ENCODE assay signal across 9 mouse cellular contexts in genomic region chr15:51104362-51104761, GRCm38 (mm10).
DNase-seq lines count a peak whose midpoint lies in the region; ATAC-seq lines count a peak whose summit lies in the region.
"Had no signal": no experiment of that assay in that cellular context is flagged by ENCODE, and none has a peak within 500 bp of the region (broad histone marks: within the 10 kb centered on the region; RNA-seq: fewer than 3 reads in every experiment).

No protein-coding gene starts in this region.

- H3K9me3 ChIP-seq in heart, embryonic 13.5 days, result no peaks in the 10 kb centered on the region
- no peaks in the 10 kb centered on the region for H3K9me3 ChIP-seq in hindbrain, embryonic 11.5 days (ENCODE audit: control insufficient read depth, low read length)
- H3K9me3 ChIP-seq in midbrain, embryonic 15.5 days, result no peaks in the 10 kb centered on the region

- H3K27ac ChIP-seq in heart, embryonic 13.5 days (replicated peaks), result no peak overlapping the region
- no peak overlapping the region for H3K27ac ChIP-seq in hindbrain, embryonic 11.5 days (ENCODE audit: low read depth, low read length)
- no peak overlapping the region for H3K27ac ChIP-seq in midbrain, embryonic 15.5 days

- no peaks in the 10 kb centered on the region for H3K27me3 ChIP-seq in heart, embryonic 13.5 days (replicated peaks)
- H3K27me3 ChIP-seq in hindbrain, embryonic 11.5 days (ENCODE audit: control insufficient read depth, insufficient read depth, low read length), result no peaks in the 10 kb centered on the region
- H3K27me3 ChIP-seq in midbrain, embryonic 15.5 days (replicated peaks), result no peaks in the 10 kb centered on the region

- no peaks in the 10 kb centered on the region; the same call in 1 of the 2 replicates for H3K4me1 ChIP-seq in heart, embryonic 13.5 days
- H3K4me1 ChIP-seq in hindbrain, embryonic 11.5 days (replicated peaks; ENCODE audit: control insufficient read depth, insufficient read depth, low read length), result no peaks in the 10 kb centered on the region
- H3K4me1 ChIP-seq in midbrain, embryonic 15.5 days, result peaks cover 8% of the 10 kb centered on the region; the same call in 1 of the 2 replicates

- peak overlapping the region; percentile 39 for H3K4me2 ChIP-seq in heart, embryonic 13.5 days
- H3K4me2 ChIP-seq in hindbrain, embryonic 11.5 days (replicated peaks; ENCODE audit: low read depth, low read length), result peak overlapping the region; percentile 29
- peak overlapping the region; percentile 39 for H3K4me2 ChIP-seq in midbrain, embryonic 15.5 days

- WGBS in heart, embryonic 13.5 days, result 41% methylated on average over 10 of the region's 10 CpGs
- 12% methylated on average over 10 of the region's 10 CpGs for WGBS in hindbrain, embryonic 11.5 days
- 7% methylated on average over 10 of the region's 10 CpGs for WGBS in midbrain, embryonic 15.5 days

- no peak for DNase-seq in heart, postnatal 36 days
- peak; percentile 22 for DNase-seq in brain, embryonic 18.5 days (ENCODE audit: low read depth, low spot score)
- peak; percentile 52 for DNase-seq in hindbrain, embryonic 11.5 days (ENCODE audit: low spot score)
- DNase-seq in cerebellum, adult 9-10 months, result no peak
- DNase-seq in testis, postnatal 14 days (ENCODE audit: low spot score), result no peak
- DNase-seq in right cerebral cortex, postnatal 10 days (ENCODE audit: low spot score in 2 of 2), result no peak
- DNase-seq: lung, postnatal 36 days had no signal

- H3K9ac ChIP-seq in heart, embryonic 13.5 days, result no peak overlapping the region
- H3K9ac ChIP-seq in hindbrain, embryonic 11.5 days (ENCODE audit: low read depth, low read length), result peak overlapping the region; percentile 32; the same call in 1 of the 2 replicates
- H3K9ac ChIP-seq in midbrain, embryonic 15.5 days, result no peak overlapping the region

- intact Hi-C loops in heart, postnatal 36 days (cut with DNase I), result no loop called here

- H3K36me3 ChIP-seq in heart, embryonic 13.5 days, result no peaks in the 10 kb centered on the region
- H3K36me3 ChIP-seq in hindbrain, embryonic 11.5 days (ENCODE audit: control insufficient read depth, insufficient read depth, low read length), result no peaks in the 10 kb centered on the region
- H3K36me3 ChIP-seq in midbrain, embryonic 15.5 days (replicated peaks), result no peaks in the 10 kb centered on the region

- no peak for ATAC-seq in heart, embryonic 13.5 days (ENCODE audit: extremely low read depth, insufficient number of reproducible peaks, low FRiP score, low TSS enrichment)
- peak; percentile 87 for ATAC-seq in hindbrain, embryonic 11.5 days (ENCODE audit: low FRiP score)
- ATAC-seq in midbrain, embryonic 15.5 days (replicated peaks), result peak; percentile 90

- H3K4me3 ChIP-seq in heart, embryonic 13.5 days, result no peak overlapping the region
- H3K4me3 ChIP-seq in hindbrain, embryonic 11.5 days (ENCODE audit: low read depth, low read length), result no peak overlapping the region
- H3K4me3 ChIP-seq in midbrain, embryonic 15.5 days, result peak overlapping the region; percentile 4; the same call in 1 of the 2 replicates

Comparison
In these comparisons a context has a peak if more than half of its experiments do, and no peak if none do; other contexts are left out.
1. DNase-seq: peak in brain, embryonic 18.5 days (single experiment) and hindbrain, embryonic 11.5 days (single experiment); none in heart, postnatal 36 days (0 of 2), cerebellum, adult 9-10 months (single experiment), testis, postnatal 14 days (single experiment) and right cerebral cortex, postnatal 10 days (0 of 2).
2. Peak in every context shown above with its lines, with median percentiles within 50 percentile points of each other: H3K4me2 ChIP-seq.